Mouse (Mus musculus) large intestine, adult 2 months (tissue): ENCODE measurements around the gene St3gal4. TPM values are rescaled to one million over a fixed set of nuclear protein-coding genes. Genes with fewer than 3 reads are reported as not detected.

Source experiments
- DNase-seq: peaks from one replicate; pipeline ENCODE4 v3.0.0-alpha.2; 2012; ENCODE audit warnings: low read depth, low spot score
- WGBS: fragments of 180-500 bp; shearing (Covaris S2); methylation state at CpG from one replicate; pipeline ENCODE4 v1.1.7; 2018; 5-methylcytosine and 5-hydroxymethylcytosine counted together
- polyA plus RNA-seq: library from polyadenylated mRNA; depleted of rRNA; stranded (reverse); fragments of >200 nt; gene quantifications from 2 replicates; pipeline ENCODE4 v1.2.3, GENCODE M21; 2012

The St3gal4 gene
- polyA plus RNA-seq, 1 experiment, result 346 TPM

GRCm38 (mm10) chr9:35110051-35110450, 9.0 kb downstream of the St3gal4 start:
- WGBS, result 81% methylated on average over 5 of the region's 5 CpGs
- no peak for DNase-seq

- WGBS, result 60% methylated on average over 5 of the region's 5 CpGs
- DNase-seq, result no peak
These were observed 10.2 kb downstream of the St3gal4 start for GRCm38 (mm10) chr9:35108916-35109315.

- WGBS, result 83% methylated on average over 3 of the region's 3 CpGs
- DNase-seq, result no peak
These were observed 11.0 kb downstream of the St3gal4 start for GRCm38 (mm10) chr9:35108066-35108465.

GRCm38 (mm10) chr9:35107396-35107795, 11.7 kb downstream of the St3gal4 start:
- no peak for DNase-seq
- 95% methylated on average over 5 of the region's 5 CpGs for WGBS

- 25% methylated on average over 15 of the region's 15 CpGs for WGBS
- DNase-seq, result no peak
These were observed 12.9 kb downstream of the St3gal4 start for GRCm38 (mm10) chr9:35105884-35106880.

GRCm38 (mm10) chr9:35105438-35105837, 13.6 kb downstream of the St3gal4 start:
- no peak for DNase-seq
- 23% methylated on average over 2 of the region's 2 CpGs for WGBS

- WGBS, result 71% methylated on average over 4 of the region's 4 CpGs
- no peak for DNase-seq
These were observed 14.4 kb downstream of the St3gal4 start for GRCm38 (mm10) chr9:35104711-35105110.

GRCm38 (mm10) chr9:35098762-35099161, 20.3 kb downstream of the St3gal4 start:
- DNase-seq, result no peak
- WGBS, result 64% methylated on average over 4 of the region's 4 CpGs

- WGBS, result 89% methylated on average over 4 of the region's 4 CpGs
- no peak for DNase-seq
These were observed 21.2 kb downstream of the St3gal4 start for GRCm38 (mm10) chr9:35097901-35098300.

- no peak for DNase-seq
- WGBS, result 73% methylated on average over 1 of the region's 1 CpGs
These were observed 23.3 kb downstream of the St3gal4 start for GRCm38 (mm10) chr9:35095726-35096125.

GRCm38 (mm10) chr9:35093350-35093749, 25.7 kb downstream of the St3gal4 start:
- WGBS, result 82% methylated on average over 3 of the region's 3 CpGs
- no peak for DNase-seq

GRCm38 (mm10) chr9:35092904-35093303, 26.2 kb downstream of the St3gal4 start:
- DNase-seq, result no peak
- 74% methylated on average over 2 of the region's 2 CpGs for WGBS

- WGBS, result 76% methylated on average over 2 of the region's 2 CpGs
- DNase-seq, result no peak
These were observed 57.6 kb downstream of the St3gal4 start for GRCm38 (mm10) chr9:35061446-35061845.

GRCm38 (mm10) chr9:35059881-35060280, 59.2 kb downstream of the St3gal4 start:
- DNase-seq, result no peak
- 91% methylated on average over 5 of the region's 5 CpGs for WGBS

GRCm38 (mm10) chr9:35058596-35059354, 60.3 kb downstream of the St3gal4 start:
- 80% methylated on average over 2 of the region's 2 CpGs for WGBS
- DNase-seq, result no peak

GRCm38 (mm10) chr9:35058186-35058585, 60.9 kb downstream of the St3gal4 start:
- WGBS, result 80% methylated on average over 4 of the region's 4 CpGs
- no peak for DNase-seq

- WGBS, result 91% methylated on average over 6 of the region's 6 CpGs
- DNase-seq, result no peak
These were observed 61.4 kb downstream of the St3gal4 start for GRCm38 (mm10) chr9:35057631-35058030.

GRCm38 (mm10) chr9:35056611-35057010, 62.5 kb downstream of the St3gal4 start:
- DNase-seq, result no peak
- 61% methylated on average over 3 of the region's 3 CpGs for WGBS

GRCm38 (mm10) chr9:35055528-35056330, 63.3 kb downstream of the St3gal4 start:
- DNase-seq, result no peak
- WGBS, result 83% methylated on average over 11 of the region's 11 CpGs

GRCm38 (mm10) chr9:35053669-35054068, 65.4 kb downstream of the St3gal4 start:
- no peak for DNase-seq
- WGBS, result 83% methylated on average over 3 of the region's 3 CpGs
